Mouse (Mus musculus): ENCODE measurements around the gene H2al3.

Gene H2al3

GRCm38 (mm10) chrX:9849403-9849802, at the start of gene H2al3:
TSS of gene H2al3 (plus strand) at chrX:9849703.
- in situ Hi-C loops (cut with MboI, MseI) = no loop called here

GRCm38 (mm10) chrX:9810101-9810500, 39.4 kb upstream of the H2al3 start:
- in situ Hi-C loops (cut with MboI, MseI) = no loop called here

- in situ Hi-C loops (cut with MboI, MseI) = no loop called here
Observed at GRCm38 (mm10) chrX:9812469-9812868, 37.0 kb upstream of the H2al3 start.

GRCm38 (mm10) chrX:9834779-9835178, 14.7 kb upstream of the H2al3 start:
- in situ Hi-C loops (cut with MboI, MseI) = no loop called here

- in situ Hi-C loops (cut with MboI, MseI) = no loop called here
Observed at GRCm38 (mm10) chrX:9846628-9847027, 2.9 kb upstream of the H2al3 start, which contains the start of gene Hypm. TSS of gene Hypm (plus strand) at chrX:9846928.

- in situ Hi-C loops (cut with MboI, MseI) = loop anchor here (25.0 kb wide), 1 partner anchor 1450 kb away; the partner anchor contains the start of genes H2al1b, H2al1c, H2al1d and H2al1e
Observed at GRCm38 (mm10) chrX:9861859-9862258, 12.4 kb downstream of the H2al3 start.

- in situ Hi-C loops (cut with MboI, MseI) = no loop called here
Observed at GRCm38 (mm10) chrX:9875519-9875918, 26.0 kb downstream of the H2al3 start.

- in situ Hi-C loops (cut with MboI, MseI) = loop anchor here (5.0 kb wide), 1 partner anchor 72 kb away; no protein-coding TSS in a partner anchor
Observed at GRCm38 (mm10) chrX:9885322-9885721, 35.8 kb downstream of the H2al3 start, which contains the start of gene Sytl5. TSS of gene Sytl5 (plus strand) at chrX:9885622.
